Mouse (Mus musculus) hematopoietic stem cell, adult 5-6 weeks (primary cell): ENCODE measurements at regions not wholly inside any gene's neighbourhood (a gene's known extent, or its start where the extent isn't known, plus 50 kb on each side); places are given as distances from the start of the nearest gene placed in this dataset.

Source experiments
- ATAC-seq, 2 experiments: fragments of 125-278 bp in 1 of 2; replicated peaks in 1 of 2; 2 replicates each; pipeline ENCODE4 v1.8.0; 2016 to 2017; ENCODE audit warnings: inconsistent platforms in 2 of 2, mild to moderate bottlenecking in 2 of 2, moderate number of reproducible peaks in 2 of 2, low read depth in 1 of 2, moderate TSS enrichment in 1 of 2; ENCODE audit not compliant: low FRiP score in 2 of 2, poor library complexity in 2 of 2, severe bottlenecking in 2 of 2, insufficient read depth in 1 of 2, low TSS enrichment in 1 of 2

DNA sequence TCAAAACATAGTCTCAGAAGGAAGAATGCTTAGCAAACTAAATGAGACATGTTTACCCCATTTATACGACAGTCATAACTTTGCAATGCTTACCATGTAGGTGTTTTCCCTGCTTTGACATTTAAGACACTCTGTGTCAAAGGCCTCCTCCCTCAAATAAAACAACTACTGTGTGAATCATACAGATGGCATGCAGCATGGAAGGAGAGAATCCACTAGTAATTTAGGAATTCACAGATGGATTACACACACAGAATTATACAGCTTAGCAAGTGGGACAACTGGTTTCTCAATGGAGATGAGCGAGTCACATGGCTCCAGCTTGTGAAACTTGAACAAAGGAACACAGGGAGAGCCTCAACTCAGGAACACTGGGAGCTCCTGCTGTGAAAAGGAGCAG is 98.7 kb downstream of the Sp3 start:
- ATAC-seq: no peak

DNA sequence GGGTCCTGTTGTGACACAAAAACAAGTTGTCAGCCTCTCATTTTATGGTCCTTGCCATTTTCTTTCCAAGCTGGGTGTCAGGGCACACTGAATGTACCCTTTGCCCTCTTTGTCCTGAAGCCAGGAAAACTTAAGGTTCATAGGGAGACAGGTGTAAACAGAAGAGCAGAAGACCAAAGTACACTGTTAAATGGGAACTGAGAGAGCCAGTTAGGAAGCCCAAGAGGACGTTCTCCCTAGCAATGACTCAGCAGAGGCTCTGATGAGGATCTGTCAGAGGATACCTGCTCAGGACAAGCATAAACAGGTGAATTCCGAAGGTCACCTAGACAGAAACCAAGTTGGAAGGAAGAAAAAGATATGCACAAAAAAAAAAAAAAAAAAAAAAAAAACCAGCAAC is 94.0 kb downstream of the Sp3 start:
- ATAC-seq: no peak
